Mouse (Mus musculus) ovary, postnatal 36 days (tissue): ENCODE measurements around the gene Bcorl1.
A peak's percentile ranks its signal among the peaks of the same experiment; 100 is the strongest.
"Not testable (repeated sequence)": the region's sequence is repeated elsewhere in the genome, so short reads cannot be mapped to it uniquely, and the experiment has no call there.

ENCODE experiments used
- DNase-seq: peaks from one replicate; pipeline ENCODE4 v3.0.0; 2022; ENCODE audit warnings: low spot score, mixed read lengths

Bcorl1 gene

GRCm38 (mm10) chrX:48389380-48389779 is 48.2 kb downstream of the Bcorl1 start:
- no peak for DNase-seq

GRCm38 (mm10) chrX:48399994-48400393 is 58.8 kb downstream of the Bcorl1 start:
- DNase-seq = no peak

- DNase-seq = no peak
These were observed 64.0 kb downstream of the Bcorl1 start for GRCm38 (mm10) chrX:48405141-48405540.

- peak; percentile 87 for DNase-seq
These were observed 68.6 kb downstream of the Bcorl1 start for GRCm38 (mm10) chrX:48409611-48410387.

GRCm38 (mm10) chrX:48410388-48410776 is 69.2 kb downstream of the Bcorl1 start:
- no peak for DNase-seq

- DNase-seq = no peak
These were observed 71.5 kb downstream of the Bcorl1 start for GRCm38 (mm10) chrX:48412629-48413028.

- no peak for DNase-seq
These were observed 73.1 kb downstream of the Bcorl1 start for GRCm38 (mm10) chrX:48414291-48414690.

GRCm38 (mm10) chrX:48418417-48418816 is 77.3 kb downstream of the Bcorl1 start:
- no peak for DNase-seq

GRCm38 (mm10) chrX:48422986-48423385 is 81.8 kb downstream of the Bcorl1 start:
- peak; percentile 56 for DNase-seq

GRCm38 (mm10) chrX:48423671-48424070 is 82.5 kb downstream of the Bcorl1 start:
- DNase-seq = no peak

GRCm38 (mm10) chrX:48424583-48424982 is 83.4 kb downstream of the Bcorl1 start:
- DNase-seq = no peak

GRCm38 (mm10) chrX:48425280-48425679 is 84.1 kb downstream of the Bcorl1 start:
- DNase-seq = no peak

GRCm38 (mm10) chrX:48428241-48428640 is 87.1 kb downstream of the Bcorl1 start:
- no peak for DNase-seq

GRCm38 (mm10) chrX:48428642-48429041 is 87.5 kb downstream of the Bcorl1 start:
- no peak for DNase-seq

GRCm38 (mm10) chrX:48429100-48429499 is 87.9 kb downstream of the Bcorl1 start:
- no peak for DNase-seq

- DNase-seq = no peak
These were observed 88.4 kb downstream of the Bcorl1 start for GRCm38 (mm10) chrX:48429538-48429937.

GRCm38 (mm10) chrX:48432599-48433526 is 91.7 kb downstream of the Bcorl1 start:
- DNase-seq = no peak

GRCm38 (mm10) chrX:48433527-48433899 is 92.4 kb downstream of the Bcorl1 start:
- DNase-seq = no peak

GRCm38 (mm10) chrX:48434251-48434650 is 93.1 kb downstream of the Bcorl1 start:
- no peak for DNase-seq

GRCm38 (mm10) chrX:48435477-48435900 is 94.3 kb downstream of the Bcorl1 start:
- no peak for DNase-seq

GRCm38 (mm10) chrX:48436082-48436481 is 94.9 kb downstream of the Bcorl1 start:
- DNase-seq = not testable (repeated sequence)

- no peak for DNase-seq
These were observed 97.9 kb downstream of the Bcorl1 start for GRCm38 (mm10) chrX:48439036-48439435.

GRCm38 (mm10) chrX:48441548-48441947 is 100.4 kb downstream of the Bcorl1 start:
- no peak for DNase-seq
